Mouse (Mus musculus): ENCODE measurements at regions not wholly inside any gene's neighbourhood (a gene's known extent, or its start where the extent isn't known, plus 50 kb on each side); places are given as distances from the start of the nearest gene placed in this dataset.

DNA sequence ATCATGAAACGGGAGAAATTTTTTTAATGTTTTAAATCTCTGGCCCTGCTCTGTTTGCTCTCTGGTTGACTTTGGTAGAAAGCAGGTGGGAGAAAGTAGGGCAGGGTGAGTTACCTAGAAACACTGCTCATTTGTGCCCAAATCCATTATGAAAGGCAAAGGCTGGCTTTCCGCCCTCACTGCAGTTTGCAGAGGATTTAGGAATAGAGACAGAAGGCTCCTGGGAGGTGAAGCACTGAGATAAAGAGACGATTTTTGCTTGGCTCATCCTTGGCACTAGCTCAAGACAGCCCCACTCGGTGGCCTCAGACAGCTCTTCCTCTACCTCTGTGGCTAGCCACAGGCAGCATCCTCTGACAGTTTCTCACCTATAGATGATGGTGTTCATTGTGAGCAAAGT is 906.8 kb downstream of the Kcnma1 start:
- TF ChIP-seq CTCF (IDR thresholded peaks at IDR 0.05) (no peak), POLR2A (IDR thresholded peaks at IDR 0.05; ENCODE audit: insufficient read depth, low read depth, low read length) (no peak), EP300 (IDR thresholded peaks at IDR 0.05; ENCODE audit: insufficient read depth, low read depth, low read length) (no peak)
